Mouse (Mus musculus) brain, embryonic 14.5 days (tissue): ENCODE measurements around the gene Zfp787.

Source experiments
- CTCF ChIP-seq: fragments of 200-500 bp; IDR thresholded peaks from 2 replicates; pipeline ENCODE4 v1.5.1; 2012; ENCODE audit warnings: inconsistent platforms, mild to moderate bottlenecking, moderate library complexity, borderline replicate concordance; ENCODE audit not compliant: insufficient read depth, insufficient read length; ENCODE audit errors: extremely low read depth
- POLR2A ChIP-seq: fragments of 200-500 bp; IDR thresholded peaks from 2 replicates; pipeline ENCODE4 v1.6.1; 2012; ENCODE audit warnings: mild to moderate bottlenecking, inconsistent platforms, borderline replicate concordance; ENCODE audit not compliant: poor library complexity, insufficient read depth, insufficient read length, severe bottlenecking; ENCODE audit errors: extremely low read depth

GRCm38 (mm10) chr7:6169403-6169802 is 13.6 kb upstream of the Zfp787 start:
- TF ChIP-seq POLR2A, result no peak
- TF ChIP-seq CTCF, result no peak
